Mouse (Mus musculus) bone marrow, adult 2 months (tissue): ENCODE data around the gene Cdk14.

Experiments
- CTCF ChIP-seq: fragments of 200-500 bp; IDR thresholded peaks from 2 replicates; pipeline ENCODE4 v1.5.1; 2011; ENCODE audit warnings: low read length, control low read depth; ENCODE audit not compliant: control insufficient read depth, insufficient read depth
- POLR2A ChIP-seq: fragments of 200-500 bp; IDR thresholded peaks from 2 replicates; pipeline ENCODE4 v1.6.1; 2011; ENCODE audit warnings: low read depth, mild to moderate bottlenecking, control low read depth, low read length, borderline replicate concordance; ENCODE audit not compliant: control insufficient read depth

GRCm38 (mm10) chr5:5380731-5381718, 39.1 kb downstream of the Cdk14 start:
- TF ChIP-seq POLR2A (no peak), CTCF (no peak)
